Mouse (Mus musculus): Measurements from ENCODE around the gene Necab2.

GRCm38 (mm10) chr8:119439424-119439823, 7.1 kb upstream of the Necab2 start:
- TF ChIP-seq CTCF (IDR thresholded peaks at IDR 0.05; ENCODE audit: extremely low read depth, insufficient read length, insufficient replicate concordance, low read depth, low read length) (no peak), POLR2A (IDR thresholded peaks at IDR 0.05; ENCODE audit: low read depth, low read length) (no peak)

Data from small intestine, adult 2 months (tissue).